Mouse (Mus musculus) thymus, postnatal 4 days (tissue): ENCODE measurements at regions not wholly inside any gene's neighbourhood (a gene's known extent, or its start where the extent isn't known, plus 50 kb on each side); places are given as distances from the start of the nearest gene placed in this dataset.

ENCODE experiments used
- DNase-seq: peaks from one replicate; pipeline ENCODE4 v3.0.0; 2021

GRCm38 (mm10) chr3:37871076-37871475, 146.8 kb upstream of the Gm5148 start:
- DNase-seq = no peak

GRCm38 (mm10) chr3:37868454-37868853, 144.2 kb upstream of the Gm5148 start:
- DNase-seq = no peak

- DNase-seq = no peak
Measured at GRCm38 (mm10) chr3:37862756-37863155, 138.5 kb upstream of the Gm5148 start.

DNA sequence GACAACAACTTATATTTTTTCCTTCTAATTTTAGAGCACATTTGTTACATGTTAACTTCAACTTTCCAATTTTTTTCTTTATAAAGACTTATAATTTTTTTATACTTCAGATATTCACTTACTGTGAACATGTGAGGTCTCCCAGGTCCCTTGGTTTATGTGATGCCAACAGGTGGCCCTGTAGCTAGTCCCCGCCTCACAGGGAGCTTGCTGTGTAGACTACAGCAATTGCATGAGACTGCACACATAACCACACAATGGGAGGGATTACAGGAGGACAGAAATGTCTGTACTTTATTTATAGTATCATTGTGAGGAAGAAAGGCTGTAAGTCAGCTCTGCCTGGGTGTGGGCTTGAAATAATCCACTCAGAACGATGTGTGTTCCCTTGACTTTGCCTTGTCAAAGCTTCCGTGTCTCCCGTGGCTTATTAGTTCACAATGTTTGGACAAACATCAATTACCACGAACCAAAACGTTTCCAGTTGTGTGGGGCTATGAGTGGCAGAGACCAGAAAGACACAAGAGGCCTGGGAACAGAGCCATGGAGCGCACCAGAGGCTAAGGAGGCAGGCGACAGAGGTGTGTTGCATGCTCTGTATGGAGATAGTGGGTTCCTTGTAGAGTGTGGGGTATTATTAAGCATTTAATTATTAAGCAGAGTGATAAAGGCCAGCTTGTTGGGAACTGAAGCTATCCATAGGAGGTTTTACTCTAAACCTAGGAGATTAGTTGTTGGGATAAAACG, 136.6 kb upstream of the Gm5148 start:
- no peak for DNase-seq

DNA sequence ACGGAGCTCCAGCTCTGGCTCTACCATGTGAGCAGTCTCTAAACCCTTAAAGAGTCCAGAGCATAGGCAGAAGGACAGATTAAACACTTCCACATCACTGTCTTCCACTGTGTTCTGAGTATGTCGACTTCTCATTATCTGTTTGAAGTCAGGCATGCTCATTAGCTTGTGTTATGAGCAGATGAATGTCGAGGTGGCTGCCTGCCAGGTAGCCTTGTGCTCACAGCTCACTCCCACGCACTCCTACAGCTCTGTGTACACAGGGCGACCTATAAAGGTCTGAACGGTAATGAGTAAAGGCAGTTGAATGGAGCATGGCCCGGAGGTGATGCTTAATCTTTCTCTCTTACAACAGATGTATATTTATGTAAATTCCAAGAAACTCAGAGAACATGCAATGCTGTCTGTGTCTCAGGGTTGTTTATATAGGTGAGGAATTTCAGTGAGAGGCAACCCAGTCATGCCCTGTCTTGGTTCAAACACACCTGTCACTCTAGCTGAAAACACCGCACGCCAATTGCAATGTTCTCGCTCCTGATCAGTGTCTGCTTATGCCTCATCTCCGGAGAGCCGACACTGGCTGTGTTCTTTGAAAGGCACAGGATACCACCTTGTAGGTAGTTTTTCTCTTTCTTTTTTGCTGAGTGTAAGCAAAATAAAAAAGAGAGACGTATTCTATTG, 135.9 kb upstream of the Gm5148 start:
- no peak for DNase-seq

DNA sequence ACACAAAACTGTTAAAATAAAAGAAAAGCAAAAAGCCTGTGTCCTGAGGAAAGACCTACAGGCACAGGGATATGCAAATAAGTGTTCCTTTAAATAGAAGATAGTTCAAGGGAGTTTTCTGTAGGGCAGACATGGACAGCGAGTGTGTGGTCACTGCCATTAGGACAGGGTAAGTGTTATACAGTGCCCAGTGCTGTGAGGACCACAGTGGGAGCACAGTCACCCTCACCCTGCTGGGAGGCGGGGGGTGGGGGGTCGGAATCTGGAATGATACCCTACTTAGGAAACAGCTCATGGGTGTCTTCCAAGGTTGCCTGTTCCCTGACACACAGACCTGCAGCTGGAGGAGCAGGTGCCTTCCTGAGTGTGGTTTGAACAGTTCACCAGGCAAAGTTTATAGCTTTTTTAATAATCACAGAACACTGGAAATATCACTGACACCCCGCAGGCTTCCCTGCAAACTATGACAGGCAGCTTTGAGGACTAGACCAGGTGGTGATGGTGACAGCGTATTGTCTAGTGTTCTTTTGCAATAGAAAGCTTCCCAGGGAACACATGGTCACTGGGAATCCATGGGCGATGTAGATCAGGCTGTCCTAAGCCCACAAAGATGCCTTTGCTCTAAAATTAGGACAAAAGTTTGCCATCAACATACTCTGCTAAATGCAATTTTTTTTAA, 134.5 kb upstream of the Gm5148 start:
- no peak for DNase-seq

DNA sequence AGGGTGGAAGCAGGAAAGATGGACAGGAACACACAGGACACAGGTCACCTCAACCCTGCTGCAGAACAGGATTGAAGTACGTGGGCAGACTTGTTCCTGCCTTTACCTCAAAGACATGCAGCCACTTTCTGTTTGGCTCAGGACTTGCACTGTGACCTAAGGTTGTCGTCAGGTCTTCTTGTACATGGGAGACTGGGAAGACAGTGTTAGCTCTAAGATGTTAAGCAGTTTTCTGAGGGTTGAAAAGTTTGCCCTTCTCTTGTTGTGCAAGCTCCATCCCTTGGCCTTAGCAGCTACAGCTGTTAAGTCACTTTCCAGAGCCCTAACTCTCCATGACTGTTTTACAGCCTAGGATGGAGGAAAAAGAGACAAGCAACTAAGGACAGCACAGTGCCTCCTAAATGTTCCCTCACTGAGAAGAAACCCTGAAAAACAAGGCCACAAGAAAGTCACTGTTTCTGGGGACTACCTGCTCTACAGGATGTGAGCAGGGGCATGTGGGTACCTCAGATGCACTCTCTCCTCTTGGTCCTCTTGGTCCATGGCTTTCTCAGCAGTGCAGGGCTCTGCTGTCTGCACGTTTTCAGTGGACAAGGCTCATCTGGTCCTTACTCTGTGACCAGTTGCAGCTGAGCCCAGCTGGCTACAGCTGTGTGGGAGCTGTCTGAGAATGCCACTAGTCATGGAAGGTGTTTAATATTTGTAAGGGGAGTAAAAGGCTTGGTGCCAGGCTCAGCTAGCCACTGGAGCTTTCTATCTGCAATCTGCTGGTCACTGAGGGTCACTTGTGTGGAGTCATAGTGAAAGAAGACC, 122.1 kb upstream of the Gm5148 start:
- DNase-seq = no peak

- no peak for DNase-seq
Measured at GRCm38 (mm10) chr3:37845313-37846023, 121.2 kb upstream of the Gm5148 start.

- no peak for DNase-seq
Measured at GRCm38 (mm10) chr3:37844731-37845312, 120.5 kb upstream of the Gm5148 start.

DNA sequence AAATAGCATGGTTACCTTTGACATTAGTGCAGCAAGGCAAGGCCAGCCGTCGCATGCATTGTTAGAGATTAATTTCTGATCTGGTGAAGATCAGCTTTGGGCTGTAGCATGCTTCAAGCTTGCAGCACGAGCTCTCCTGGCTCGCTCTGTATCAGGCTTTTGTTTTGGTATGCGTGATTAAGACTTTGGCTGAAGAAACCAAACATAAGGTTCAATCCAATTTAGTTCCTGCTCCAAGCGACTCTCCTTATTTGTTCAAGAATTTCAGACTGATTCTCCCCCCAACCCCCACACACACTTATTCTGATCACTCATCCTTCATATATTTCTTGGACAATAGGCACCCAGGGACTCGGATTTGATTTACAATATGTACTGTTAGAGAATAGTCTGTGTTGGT, 118.0 kb upstream of the Gm5148 start:
- DNase-seq = no peak

DNA sequence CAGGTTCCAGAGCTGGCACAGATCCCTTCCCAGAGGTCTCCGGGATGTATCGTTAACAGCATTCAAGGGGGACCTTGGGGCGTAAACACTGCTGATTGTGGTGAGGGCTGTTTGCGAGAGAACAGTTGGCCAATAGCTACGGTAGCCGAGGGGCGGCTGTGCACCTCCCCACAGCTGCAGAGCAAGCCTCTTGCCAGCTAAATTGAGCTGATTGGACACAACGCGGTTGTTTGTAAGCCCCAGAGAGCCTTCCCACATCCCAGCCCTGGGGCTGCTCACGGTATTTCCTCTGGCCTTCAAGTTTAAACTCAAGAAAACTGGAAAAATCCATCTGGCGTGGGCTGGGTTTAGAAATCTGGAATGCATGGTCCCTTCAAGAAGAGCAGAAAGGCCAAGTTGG, 114.6 kb upstream of the Gm5148 start:
- DNase-seq = no peak

DNA sequence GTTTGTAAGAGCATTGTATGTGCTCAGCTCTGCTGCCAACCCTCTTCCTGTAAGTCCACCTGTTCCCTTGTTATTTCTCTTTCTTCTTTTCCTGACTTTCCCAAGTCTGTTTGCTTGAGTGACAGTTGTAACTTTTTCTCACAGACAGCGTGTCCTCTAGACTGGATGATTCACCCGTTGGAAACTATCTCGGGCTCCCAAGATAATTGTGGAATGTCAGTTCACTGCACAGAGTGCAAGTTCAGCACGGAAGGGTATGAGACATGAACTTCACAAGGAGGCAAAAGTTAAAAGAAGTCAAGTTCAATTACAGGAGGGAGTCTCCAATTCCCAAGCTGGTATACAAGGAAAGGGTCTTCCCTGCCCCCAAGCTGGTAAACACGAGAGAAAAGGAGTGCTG, 112.5 kb upstream of the Gm5148 start:
- DNase-seq = no peak

DNA sequence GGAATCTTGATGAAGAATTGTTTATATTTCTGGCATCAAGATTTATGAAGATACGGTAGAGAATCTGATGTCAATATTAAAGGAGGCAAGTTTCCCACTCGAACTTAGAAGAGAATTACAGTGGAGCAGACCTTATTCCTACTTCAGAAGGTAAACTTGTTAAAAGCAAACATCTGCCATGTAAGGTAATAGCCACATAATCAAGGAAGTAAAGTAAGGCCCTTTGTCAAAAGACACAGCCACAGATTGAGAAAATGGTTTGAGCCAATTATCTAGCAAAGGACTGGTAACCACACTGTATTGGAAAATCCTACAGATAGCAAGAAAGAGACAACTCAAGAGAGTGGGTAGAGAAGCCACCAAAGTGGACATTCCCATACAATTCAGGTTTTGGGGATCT, 111.4 kb upstream of the Gm5148 start:
- DNase-seq = no peak

DNA sequence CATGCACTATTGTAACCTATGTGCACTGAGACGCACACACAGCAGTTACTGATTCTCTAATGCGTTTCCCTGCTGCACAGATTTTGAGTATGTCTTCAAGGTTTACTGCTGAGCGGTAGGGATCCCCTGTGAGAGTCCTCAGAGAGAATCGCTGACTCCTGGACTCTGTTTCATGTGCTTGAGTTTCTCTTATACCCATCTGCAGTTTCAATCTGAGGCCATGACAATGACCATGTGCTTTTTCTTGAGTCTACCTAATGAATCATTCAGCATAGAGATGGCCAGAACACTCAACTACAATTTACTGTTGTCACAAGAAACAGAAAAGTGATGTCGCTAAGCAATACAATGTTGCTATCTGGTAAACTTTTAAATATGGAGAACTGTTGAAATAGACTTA, 110.8 kb upstream of the Gm5148 start:
- DNase-seq = no peak

DNA sequence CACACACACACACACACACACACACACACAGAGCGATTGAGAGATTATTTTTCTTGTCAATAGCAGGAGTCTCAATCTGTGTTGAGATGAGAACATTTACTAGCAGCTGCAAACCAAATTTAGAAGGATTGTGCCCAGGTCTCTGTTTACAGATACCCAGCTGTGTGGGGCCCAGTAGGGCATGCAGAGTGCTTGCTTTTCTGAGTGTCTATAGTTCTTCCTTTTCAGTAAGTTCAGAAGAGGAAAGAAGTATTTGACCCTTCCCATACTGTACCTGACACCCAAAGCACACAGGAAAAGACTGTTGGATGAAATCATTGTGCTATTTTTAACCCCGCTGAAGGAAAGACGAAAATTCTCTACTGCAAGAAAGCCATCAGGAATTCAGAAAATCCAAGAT, 110.3 kb upstream of the Gm5148 start:
- no peak for DNase-seq

DNA sequence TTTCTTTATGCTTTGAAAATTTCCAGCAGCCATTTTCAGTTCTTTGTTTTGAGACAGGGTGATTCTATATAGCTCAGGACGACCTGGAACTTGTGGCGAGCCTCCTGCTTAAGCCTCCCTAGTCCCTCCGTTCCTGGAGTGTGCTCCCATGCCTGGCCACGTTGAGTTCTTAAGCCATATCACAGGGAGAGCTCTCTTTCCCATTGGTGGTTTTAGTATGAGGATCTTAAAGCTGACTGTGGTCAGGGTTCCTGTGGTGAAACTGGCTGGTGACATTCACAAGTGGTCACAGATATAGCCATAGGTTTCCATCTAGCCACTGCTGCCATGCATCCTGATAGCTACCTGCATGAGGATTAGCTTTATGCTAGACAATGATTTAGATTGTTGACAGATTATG, 109.1 kb upstream of the Gm5148 start:
- no peak for DNase-seq

DNA sequence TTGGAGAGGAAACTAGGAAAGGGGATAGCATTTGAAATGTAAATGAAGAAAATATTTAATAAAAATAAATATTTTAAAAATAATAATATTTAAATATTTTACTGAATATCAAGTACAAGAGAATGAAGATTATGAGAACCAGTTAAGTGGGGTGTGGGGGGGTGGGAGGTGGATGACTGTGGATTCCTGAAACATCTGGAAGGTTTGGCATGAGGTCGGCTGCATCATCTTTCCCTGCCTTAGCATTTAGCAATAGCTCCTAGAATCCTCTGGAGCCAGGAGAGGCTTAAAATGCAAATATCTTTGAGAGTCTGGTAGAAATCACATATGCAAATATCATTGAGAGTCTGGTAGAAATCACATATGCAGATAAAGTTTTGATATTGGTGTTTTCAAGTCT, 103.3 kb upstream of the Gm5148 start:
- no peak for DNase-seq

- DNase-seq = no peak
Measured at GRCm38 (mm10) chr3:37825602-37826001, 101.3 kb upstream of the Gm5148 start.

- DNase-seq = no peak
Measured at GRCm38 (mm10) chr3:37824681-37825080, 100.4 kb upstream of the Gm5148 start.

DNA sequence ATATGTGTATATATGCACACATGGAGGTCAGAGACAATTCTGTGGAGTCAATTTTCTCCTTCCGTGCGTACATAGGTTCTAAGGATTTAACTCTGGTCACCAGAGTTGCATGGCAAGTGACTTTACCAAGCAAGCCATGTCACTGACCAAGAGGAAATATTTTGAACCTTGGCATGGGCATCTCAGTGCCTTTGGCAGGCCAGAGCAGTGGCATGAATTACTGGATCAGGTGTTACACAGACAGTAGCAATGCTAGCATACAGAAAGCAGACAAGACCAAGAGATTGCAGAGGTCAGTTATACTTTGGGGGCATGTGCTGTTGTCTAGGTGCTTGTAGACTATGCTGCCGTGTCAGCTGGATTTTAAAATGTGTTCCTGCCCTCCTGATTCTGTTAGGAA, 95.2 kb upstream of the Gm5148 start:
- DNase-seq = no peak

DNA sequence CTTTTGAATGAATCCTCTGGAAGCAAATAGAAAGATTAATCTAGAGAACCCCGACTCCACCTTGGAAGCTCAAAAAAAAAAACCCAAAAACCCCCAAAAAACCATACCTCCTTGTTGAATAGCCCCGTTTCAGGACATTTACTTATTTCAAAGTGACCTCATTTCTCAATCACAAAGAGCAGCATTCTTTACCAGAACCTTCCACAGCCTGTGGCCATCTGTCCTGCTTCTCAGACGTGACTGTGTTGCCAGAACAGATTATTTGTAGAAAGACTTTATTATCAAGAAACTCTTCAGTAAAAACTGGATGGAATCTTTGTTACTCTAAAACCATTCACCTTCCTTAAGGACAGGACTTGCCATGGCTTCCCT, 93.1 kb upstream of the Gm5148 start:
- no peak for DNase-seq

DNA sequence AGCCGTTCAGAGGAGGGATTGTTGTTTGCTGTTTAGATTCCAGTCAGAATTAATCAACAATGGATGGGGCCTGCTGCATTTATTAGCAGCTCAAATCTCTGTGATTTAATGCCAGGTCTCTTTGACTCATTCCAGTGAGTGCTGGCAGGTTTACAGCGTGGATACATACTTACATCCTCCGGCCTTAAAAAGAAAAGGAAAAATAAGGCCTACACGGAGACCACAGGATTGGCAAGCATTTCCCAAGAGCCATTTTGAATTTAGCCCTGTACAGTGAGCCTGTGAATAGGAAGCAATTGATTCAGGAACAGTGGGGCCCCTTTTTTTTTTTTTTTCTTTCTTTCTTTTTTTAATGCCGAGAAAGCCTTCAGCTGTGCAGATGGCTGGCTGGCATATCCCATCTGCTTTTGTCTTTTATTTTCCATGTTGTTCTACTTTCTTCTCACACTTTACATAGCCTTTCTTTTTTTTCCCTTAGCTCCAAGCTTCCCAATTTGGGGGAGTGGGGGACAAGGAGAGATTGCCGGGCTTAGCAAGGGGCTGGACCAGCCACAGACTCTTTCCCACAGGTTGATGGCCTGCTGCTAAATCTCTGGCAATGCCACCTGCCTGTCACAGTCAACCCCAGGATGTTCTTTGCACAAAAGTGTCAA, 92.6 kb upstream of the Gm5148 start:
- DNase-seq = no peak
